Mouse (Mus musculus): ENCODE data around the gene Pcgf2.

DNA sequence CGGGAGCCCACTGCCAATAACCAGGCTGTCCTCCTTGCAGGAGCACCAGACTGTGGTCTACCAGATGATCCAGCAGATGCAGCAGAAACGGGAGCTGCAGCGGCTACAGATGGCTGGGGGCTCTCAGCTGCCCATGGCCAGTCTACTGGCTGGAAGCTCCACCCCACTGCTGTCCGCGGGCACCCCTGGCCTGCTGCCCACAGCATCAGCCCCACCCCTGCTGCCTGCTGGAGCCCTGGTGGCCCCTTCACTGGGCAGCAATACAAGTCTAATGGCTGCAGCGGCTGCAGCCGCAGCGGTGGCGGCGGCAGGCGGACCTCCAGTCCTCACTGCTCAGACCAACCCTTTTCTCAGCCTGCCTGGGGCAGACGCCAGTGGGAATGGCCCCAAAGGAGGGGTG is 19.9 kb downstream of the Pcgf2 start:
- TF ChIP-seq CTCF (IDR thresholded peaks at IDR 0.05; ENCODE audit: control insufficient read depth, insufficient read depth, insufficient read length), result no peak
- no peak for TF ChIP-seq MAX (IDR thresholded peaks at IDR 0.05)
- no peak for TF ChIP-seq MYOG (IDR thresholded peaks at IDR 0.05; ENCODE audit: control insufficient read depth, extremely low read depth, insufficient read length)

Measured in C2C12 (cell line).